ENCODE assay signal across 27 mouse cellular contexts in genomic region chr6:113018139-113018538, GRCm38 (mm10). TPM values are rescaled to one million over a fixed set of nuclear protein-coding genes. Genes with fewer than 3 reads are reported as not detected.
DNase-seq lines count a peak whose midpoint lies in the region; ATAC-seq lines count a peak whose summit lies in the region.
"Had no signal": no experiment of that assay in that cellular context is flagged by ENCODE, and none has a peak within 500 bp of the region (broad histone marks: within the 10 kb centered on the region; RNA-seq: fewer than 3 reads in every experiment).

No protein-coding gene starts in this region.

- H3K4me1 ChIP-seq in forebrain, embryonic 10.5 days = peaks cover 44% of the 10 kb centered on the region
- H3K4me1 ChIP-seq in forebrain, embryonic 12.5 days = peaks cover 27% of the 10 kb centered on the region
- peaks cover 15% of the 10 kb centered on the region for H3K4me1 ChIP-seq in kidney, embryonic 14.5 days (ENCODE audit: control insufficient read depth, insufficient read depth, low read length)
- H3K4me1 ChIP-seq in neural tube, embryonic 13.5 days (replicated peaks) = peaks cover 28% of the 10 kb centered on the region
- H3K4me1 ChIP-seq: liver, embryonic 15.5 days; lung, embryonic 15.5 days had no signal

- 29% methylated on average over 6 of the region's 6 CpGs for WGBS in forebrain, embryonic 10.5 days
- 36% methylated on average over 6 of the region's 6 CpGs for WGBS in forebrain, embryonic 12.5 days
- WGBS in kidney, embryonic 14.5 days = 30% methylated on average over 6 of the region's 6 CpGs
- whole genome bisulfite sequencing in neural tube, embryonic 13.5 days = 28% methylated on average over 6 of the region's 6 CpGs

- peak overlapping the region; percentile 63 for H3K27ac ChIP-seq in forebrain, embryonic 10.5 days
- no peak overlapping the region for H3K27ac ChIP-seq in forebrain, embryonic 12.5 days
- H3K27ac ChIP-seq in kidney, embryonic 14.5 days (ENCODE audit: low read depth, low read length) = no peak overlapping the region
- H3K27ac ChIP-seq in neural tube, embryonic 13.5 days (replicated peaks) = peak overlapping the region; percentile 65
- H3K27ac ChIP-seq: forebrain, embryonic 13.5 days; heart, embryonic 10.5 days; heart, embryonic 15.5 days; left cerebral cortex, adult 2 months; liver, embryonic 15.5 days; lung, embryonic 15.5 days had no signal

- ATAC-seq in forebrain, embryonic 12.5 days (ENCODE audit: low FRiP score) = no peak
- peak; percentile 65; the same call in 1 of the 2 replicates for ATAC-seq in kidney, embryonic 14.5 days (ENCODE audit: low FRiP score, low TSS enrichment)
- ATAC-seq in neural tube, embryonic 13.5 days (ENCODE audit: low read depth) = 0 out of 2 replicates have a peak, but pooled peaks have one; percentile 64
- ATAC-seq: activated CD4-positive, CD25-positive, alpha-beta regulatory T cell, adult 4 months; forebrain, embryonic 13.5 days had no signal

- H3K9ac ChIP-seq in forebrain, embryonic 12.5 days = no peak overlapping the region
- no peak overlapping the region for H3K9ac ChIP-seq in kidney, embryonic 14.5 days (ENCODE audit: low read depth, low read length)
- no peak overlapping the region for H3K9ac ChIP-seq in neural tube, embryonic 13.5 days
- H3K9ac ChIP-seq: forebrain, embryonic 13.5 days; heart, embryonic 15.5 days; liver, embryonic 15.5 days; lung, embryonic 15.5 days had no signal

- intact Hi-C loops in left cerebral cortex, postnatal 36 days (cut with DNase I) = no loop called here

- no peak for DNase-seq in forebrain, embryonic 10.5 days (ENCODE audit: extremely low spot score, low spot score)
- no peak for DNase-seq in kidney, postnatal 4 days
- no peak for DNase-seq in neural tube, embryonic 10.5 days (ENCODE audit: extremely low spot score, low spot score)
- DNase-seq in left cerebral cortex, postnatal 36 days (ENCODE audit: low spot score in 2 of 2) = no peak
- DNase-seq: adrenal gland, adult 2 months; adrenal gland, postnatal 36 days; cerebellum, adult 18-20 months; cerebellum, postnatal 10 days; gastrocnemius, postnatal 14 days; heart, postnatal 36 days; liver; right cerebral cortex, postnatal 25 days; thymus, postnatal 14 days had no signal

- 0 out of 2 replicates have a peak, but pooled peaks cover 7% of the 10 kb centered on the region for H3K27me3 ChIP-seq in forebrain, embryonic 10.5 days (ENCODE audit: poor library complexity, severe bottlenecking)
- H3K27me3 ChIP-seq in forebrain, embryonic 12.5 days = no peaks in the 10 kb centered on the region
- H3K27me3 ChIP-seq in kidney, embryonic 14.5 days (ENCODE audit: control insufficient read depth, insufficient read depth, low read length) = no peaks in the 10 kb centered on the region; the same call in 1 of the 2 replicates
- no peaks in the 10 kb centered on the region for H3K27me3 ChIP-seq in neural tube, embryonic 13.5 days
- H3K27me3 ChIP-seq: forebrain, embryonic 13.5 days; heart, embryonic 15.5 days; lung, embryonic 15.5 days had no signal

- H3K9me3 ChIP-seq in forebrain, embryonic 10.5 days = no peaks in the 10 kb centered on the region
- no peaks in the 10 kb centered on the region for H3K9me3 ChIP-seq in forebrain, embryonic 12.5 days
- no peaks in the 10 kb centered on the region for H3K9me3 ChIP-seq in kidney, embryonic 14.5 days (ENCODE audit: control insufficient read depth, low read length)
- H3K9me3 ChIP-seq in neural tube, embryonic 13.5 days = no peaks in the 10 kb centered on the region
- H3K9me3 ChIP-seq: forebrain, embryonic 13.5 days; heart, embryonic 10.5 days; heart, embryonic 15.5 days; liver, embryonic 15.5 days; lung, embryonic 15.5 days had no signal

- H3K36me3 ChIP-seq in forebrain, embryonic 10.5 days (replicated peaks) = no peaks in the 10 kb centered on the region
- no peaks in the 10 kb centered on the region for H3K36me3 ChIP-seq in forebrain, embryonic 12.5 days (replicated peaks)
- H3K36me3 ChIP-seq in kidney, embryonic 14.5 days (ENCODE audit: control insufficient read depth, insufficient read depth, low read length) = no peaks in the 10 kb centered on the region
- H3K36me3 ChIP-seq in neural tube, embryonic 13.5 days = no peaks in the 10 kb centered on the region
- H3K36me3 ChIP-seq: heart, embryonic 10.5 days; heart, embryonic 15.5 days; liver, embryonic 15.5 days; lung, embryonic 15.5 days had no signal

- no peak overlapping the region for H3K4me2 ChIP-seq in forebrain, embryonic 12.5 days
- H3K4me2 ChIP-seq in kidney, embryonic 14.5 days (replicated peaks; ENCODE audit: low read depth, low read length) = peak overlapping the region; percentile 27; the same call in 1 of the 2 replicates
- peak overlapping the region; percentile 6; the same call in 1 of the 2 replicates for H3K4me2 ChIP-seq in neural tube, embryonic 13.5 days
- H3K4me2 ChIP-seq: forebrain, embryonic 13.5 days; heart, embryonic 15.5 days; liver, embryonic 15.5 days; lung, embryonic 15.5 days; midbrain, embryonic 11.5 days had no signal

- no peak overlapping the region for H3K4me3 ChIP-seq in forebrain, embryonic 10.5 days
- no peak overlapping the region for H3K4me3 ChIP-seq in forebrain, embryonic 12.5 days (replicated peaks)
- no peak overlapping the region for H3K4me3 ChIP-seq in kidney, embryonic 14.5 days (ENCODE audit: low read length)
- H3K4me3 ChIP-seq in neural tube, embryonic 13.5 days = no peak overlapping the region
- H3K4me3 ChIP-seq: erythroblast, embryonic 14.5 days; forebrain, embryonic 13.5 days; heart, embryonic 10.5 days; heart, embryonic 15.5 days; layer of hippocampus, adult 2 months; left cerebral cortex, adult 2 months; liver, embryonic 15.5 days; lung, embryonic 15.5 days; myocyte had no signal

RNA-seq across cellular contexts. Expression of gene Thumpd3, which starts 27.9 kb away (rescaled TPM):
- 75.2 and 81.4 TPM in 2 replicates for polyA plus RNA-seq in forebrain, embryonic 10.5 days (2016; fragmentation: Nextera tagmentation; extraction: Ambion mirVana)
- polyA plus RNA-seq in forebrain, embryonic 12.5 days (2016; fragmentation: Nextera tagmentation; extraction: Ambion mirVana) = 66.5 and 68.4 TPM in 2 replicates
- polyA plus RNA-seq in kidney, embryonic 14.5 days (2014; fragmentation: Nextera tagmentation; extraction: Ambion mirVana) = 50.8 and 56.9 TPM in 2 replicates
- 58.8 and 64.5 TPM in 2 replicates for polyA plus RNA-seq in neural tube, embryonic 13.5 days (2015; fragmentation: Nextera tagmentation; extraction: Ambion mirVana)
- total RNA-seq in left cerebral cortex, postnatal 36 days (2021) = 10 to 100 TPM; 22.6 to 30.6 TPM

RNA-seq across cellular contexts. Expression of gene Setd5, which starts 59.0 kb away (rescaled TPM):
- polyA plus RNA-seq in forebrain, embryonic 10.5 days (2016; fragmentation: Nextera tagmentation; extraction: Ambion mirVana) = 72.5 and 77.8 TPM in 2 replicates
- 63.9 and 64.1 TPM in 2 replicates for polyA plus RNA-seq in forebrain, embryonic 12.5 days (2016; fragmentation: Nextera tagmentation; extraction: Ambion mirVana)
- 88.6 and 107 TPM in 2 replicates for polyA plus RNA-seq in kidney, embryonic 14.5 days (2014; fragmentation: Nextera tagmentation; extraction: Ambion mirVana)
- 50.3 and 54.0 TPM in 2 replicates for polyA plus RNA-seq in neural tube, embryonic 13.5 days (2015; fragmentation: Nextera tagmentation; extraction: Ambion mirVana)
- 100 to 1,000 TPM in 1 of 2 experiments, 10 to 100 TPM in 1; 99.2 to 130 TPM for total RNA-seq in left cerebral cortex, postnatal 36 days (2021)

Comparison
In these comparisons a context has a peak if more than half of its experiments do, and no peak if none do; other contexts are left out.
1. H3K27ac ChIP-seq: peak in forebrain, embryonic 10.5 days (single experiment) and neural tube, embryonic 13.5 days (single experiment); none in forebrain, embryonic 12.5 days (single experiment) and kidney, embryonic 14.5 days (single experiment).